ENCODE assay signal across 25 mouse cellular contexts in the genomic region with DNA sequence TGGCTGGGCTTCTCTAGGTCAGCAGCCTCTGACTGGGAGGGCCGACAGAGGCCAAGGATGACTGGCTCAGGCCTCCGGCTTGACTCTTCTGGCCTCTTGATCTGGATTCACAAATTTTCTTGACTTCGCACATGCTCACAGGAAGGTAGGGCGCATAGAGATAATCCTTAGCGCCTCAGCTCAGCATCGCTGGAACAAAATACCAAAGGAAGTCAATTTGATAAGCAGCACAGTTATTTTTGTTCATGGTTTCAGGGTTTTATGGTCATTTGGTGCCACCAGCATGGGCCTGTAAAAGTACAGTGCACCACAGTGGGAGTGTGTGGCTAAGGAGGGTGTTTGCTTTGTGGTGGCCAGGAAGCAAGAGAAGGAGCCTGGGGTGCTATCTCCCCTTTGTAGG. TPM values are rescaled to one million over a fixed set of nuclear protein-coding genes. Genes with fewer than 3 reads are reported as not detected.
A peak's percentile ranks its signal among the peaks of the same experiment; 100 is the strongest.
DNase-seq lines count a peak whose midpoint lies in the region; ATAC-seq and TF ChIP-seq lines count a peak whose summit lies in the region.
"Had no signal": no experiment of that assay in that cellular context is flagged by ENCODE, and none has a peak within 500 bp of the region (broad histone marks: within the 10 kb centered on the region; RNA-seq: fewer than 3 reads in every experiment).

No protein-coding gene starts in this region.

- peaks cover 2% of the 10 kb centered on the region; the same call in 1 of the 2 replicates for H3K4me1 ChIP-seq in liver, embryonic 11.5 days (replicated peaks; ENCODE audit: control insufficient read depth, insufficient read depth, low read length)
- peaks cover 25% of the 10 kb centered on the region for H3K4me1 ChIP-seq in liver, embryonic 12.5 days
- no peaks in the 10 kb centered on the region; the same call in 1 of the 2 replicates for H3K4me1 ChIP-seq in liver, postnatal 0 days (ENCODE audit: insufficient read depth)
- H3K4me1 ChIP-seq in hindbrain, postnatal 0 days (ENCODE audit: insufficient read depth, low read length), result peaks cover 10% of the 10 kb centered on the region

- H3K9me3 ChIP-seq in liver, embryonic 11.5 days (ENCODE audit: control insufficient read depth, low read length), result no peaks in the 10 kb centered on the region
- no peaks in the 10 kb centered on the region for H3K9me3 ChIP-seq in liver, embryonic 12.5 days (replicated peaks)
- H3K9me3 ChIP-seq in liver, postnatal 0 days (ENCODE audit: low read length), result no peaks in the 10 kb centered on the region
- no peaks in the 10 kb centered on the region for H3K9me3 ChIP-seq in hindbrain, postnatal 0 days (ENCODE audit: low read length)
- H3K9me3 ChIP-seq: embryonic facial prominence, embryonic 15.5 days; forebrain, embryonic 10.5 days; heart, embryonic 13.5 days; hindbrain, embryonic 12.5 days had no signal

- no peak for DNase-seq in liver, embryonic 11.5 days (ENCODE audit: low spot score)
- no peak for DNase-seq in liver
- no peak for DNase-seq in liver, postnatal 0 days
- no peak for DNase-seq in layer of hippocampus, adult 9-10 months (ENCODE audit: low spot score)
- no peak for DNase-seq in B cell, adult 2 months
- no peak for DNase-seq in hindbrain, postnatal 0 days (ENCODE audit: low spot score)
- DNase-seq: adrenal gland, adult 8-10 months; adrenal gland, postnatal 36 days; cerebellum, adult 2 months; cerebellum, postnatal 10 days; embryo, embryonic 11 days; gastrocnemius, adult 2 months; gastrocnemius, postnatal 36 days; heart, adult 11 months; heart, postnatal 36 days had no signal

- ATAC-seq in liver, embryonic 11.5 days (replicated peaks; ENCODE audit: low FRiP score), result peak; percentile 51
- ATAC-seq in liver, embryonic 12.5 days, result no peak; the same call in 1 of the 2 replicates
- ATAC-seq in liver, postnatal 0 days, result peak; percentile 44; the same call in 1 of the 2 replicates
- ATAC-seq in hindbrain, postnatal 0 days, result no peak
- ATAC-seq: forebrain, embryonic 14.5 days; hindbrain, embryonic 16.5 days had no signal

- TF ChIP-seq CTCF in liver, postnatal 0 days (IDR thresholded peaks at IDR 0.05; ENCODE audit: low read depth), result no peak
- no peak for TF ChIP-seq CTCF in hindbrain, postnatal 0 days (IDR thresholded peaks at IDR 0.05; ENCODE audit: low read depth)

- TF ChIP-seq EP300 in liver, postnatal 0 days (IDR thresholded peaks at IDR 0.05; ENCODE audit: low read depth), result no peak

- no peaks in the 10 kb centered on the region for H3K27me3 ChIP-seq in liver, embryonic 11.5 days (replicated peaks; ENCODE audit: control insufficient read depth, insufficient read depth, low read length)
- H3K27me3 ChIP-seq in liver, embryonic 12.5 days (replicated peaks), result no peaks in the 10 kb centered on the region
- H3K27me3 ChIP-seq in liver, postnatal 0 days (ENCODE audit: insufficient read depth, low read length), result no peaks in the 10 kb centered on the region
- H3K27me3 ChIP-seq in hindbrain, postnatal 0 days (ENCODE audit: insufficient read depth, low read length), result no peaks in the 10 kb centered on the region
- H3K27me3 ChIP-seq: embryonic facial prominence, embryonic 15.5 days; heart, embryonic 13.5 days; hindbrain, embryonic 12.5 days had no signal

- H3K27ac ChIP-seq in liver, embryonic 11.5 days (ENCODE audit: low read depth, low read length), result peak overlapping the region; percentile 32; the same call in 1 of the 2 replicates
- H3K27ac ChIP-seq in liver, embryonic 12.5 days, result peak overlapping the region; percentile 42
- H3K27ac ChIP-seq in liver, postnatal 0 days (ENCODE audit: low read depth), result peak overlapping the region; percentile 11; the same call in 1 of the 2 replicates
- no peak overlapping the region for H3K27ac ChIP-seq in hindbrain, postnatal 0 days
- H3K27ac ChIP-seq: embryonic facial prominence, embryonic 15.5 days; gastrocnemius, adult 2 months; heart, embryonic 13.5 days; hindbrain, embryonic 12.5 days had no signal

- 60% methylated on average over 6 of the region's 6 CpGs for WGBS in liver, embryonic 11.5 days
- WGBS in liver, embryonic 12.5 days (ENCODE audit: insufficient replicate concordance), result 52% methylated on average over 6 of the region's 6 CpGs
- WGBS in liver, postnatal 0 days (ENCODE audit: insufficient replicate concordance), result 64% methylated on average over 6 of the region's 6 CpGs
- WGBS in hindbrain, postnatal 0 days, result 89% methylated on average over 6 of the region's 6 CpGs

- no peaks in the 10 kb centered on the region for H3K36me3 ChIP-seq in liver, embryonic 11.5 days (ENCODE audit: control insufficient read depth, insufficient read depth, low read length)
- peaks cover 9% of the 10 kb centered on the region for H3K36me3 ChIP-seq in liver, embryonic 12.5 days
- H3K36me3 ChIP-seq in liver, postnatal 0 days (replicated peaks; ENCODE audit: insufficient read depth, low read length), result no peaks in the 10 kb centered on the region
- no peaks in the 10 kb centered on the region for H3K36me3 ChIP-seq in hindbrain, postnatal 0 days (ENCODE audit: insufficient read depth, low read length)
- H3K36me3 ChIP-seq: embryonic facial prominence, embryonic 15.5 days; forebrain, embryonic 10.5 days; G1E; heart, embryonic 13.5 days; hindbrain, embryonic 12.5 days had no signal

- H3K4me2 ChIP-seq in liver, embryonic 11.5 days, result no peak overlapping the region
- no peak overlapping the region for H3K4me2 ChIP-seq in liver, embryonic 12.5 days
- no peak overlapping the region for H3K4me2 ChIP-seq in liver, postnatal 0 days (ENCODE audit: low read depth, low read length)
- H3K4me2 ChIP-seq in hindbrain, postnatal 0 days (ENCODE audit: low read depth, low read length), result no peak overlapping the region
- H3K4me2 ChIP-seq: embryonic facial prominence, embryonic 15.5 days; heart, embryonic 13.5 days; hindbrain, embryonic 12.5 days had no signal

- H3K4me3 ChIP-seq in liver, embryonic 11.5 days (ENCODE audit: low read depth, low read length), result no peak overlapping the region
- H3K4me3 ChIP-seq in liver, embryonic 12.5 days, result no peak overlapping the region
- H3K4me3 ChIP-seq in liver, postnatal 0 days (ENCODE audit: low read depth, low read length), result no peak overlapping the region
- no peak overlapping the region for H3K4me3 ChIP-seq in hindbrain, postnatal 0 days (ENCODE audit: low read length)
- H3K4me3 ChIP-seq: embryonic facial prominence, embryonic 15.5 days; erythroblast, embryonic 14.5 days; forebrain, embryonic 10.5 days; gastrocnemius, adult 2 months; heart, embryonic 13.5 days; hindbrain, embryonic 12.5 days had no signal

- H3K9ac ChIP-seq in liver, embryonic 11.5 days (ENCODE audit: low read depth, low read length), result no peak overlapping the region
- H3K9ac ChIP-seq in liver, embryonic 12.5 days, result no peak overlapping the region
- no peak overlapping the region for H3K9ac ChIP-seq in liver, postnatal 0 days (replicated peaks)
- no peak overlapping the region for H3K9ac ChIP-seq in hindbrain, postnatal 0 days (replicated peaks; ENCODE audit: low read length)
- H3K9ac ChIP-seq: embryonic facial prominence, embryonic 15.5 days; heart, embryonic 13.5 days; hindbrain, embryonic 12.5 days had no signal

RNA-seq across cellular contexts. Expression of a gene that starts 37.1 kb away (rescaled TPM):
- 25.3 and 32.4 TPM in 2 replicates for polyA plus RNA-seq in liver, embryonic 11.5 days (2014; fragmentation: Nextera tagmentation; extraction: Ambion mirVana)
- 19.2 and 21.5 TPM in 2 replicates for polyA plus RNA-seq in liver, embryonic 12.5 days (2016; fragmentation: Nextera tagmentation; extraction: Ambion mirVana)
- 13.4 and 14.8 TPM in 2 replicates for polyA plus RNA-seq in liver, postnatal 0 days (2015; fragmentation: Nextera tagmentation; extraction: Ambion mirVana)
- total RNA-seq in hindbrain, postnatal 0 days (2014; rRNA removed), result 29.5 and 30.0 TPM in 2 replicates
- 11.2 and 17.2 TPM in 2 replicates for polyA plus RNA-seq in hindbrain, postnatal 0 days (2015; fragmentation: Nextera tagmentation; extraction: Ambion mirVana)
- total RNA-seq: CH12.LX had no signal

Comparison
In these comparisons a context has a peak if more than half of its experiments do, and no peak if none do; other contexts are left out.
1. ATAC-seq: peak in liver, embryonic 11.5 days (single experiment) and liver, postnatal 0 days (single experiment); none in liver, embryonic 12.5 days (single experiment) and hindbrain, postnatal 0 days (single experiment).